Mouse (Mus musculus) layer of hippocampus, postnatal 36 days (tissue): ENCODE data around the gene Ncaph. TPM values are rescaled to one million over a fixed set of nuclear protein-coding genes. Genes with fewer than 3 reads are reported as not detected.
"Not testable (repeated sequence)": the region's sequence is repeated elsewhere in the genome, so short reads cannot be mapped to it uniquely, and the experiment has no call there.

ENCODE experiments used
- DNase-seq, 2 experiments: peaks; one replicate each; pipeline ENCODE4 v3.0.0; 2022
- total RNA-seq, 2 experiments: library from RNA; stranded (reverse); gene quantifications; 2 replicates each; pipeline ENCODE4 v1.2.3; 2021

The Ncaph gene
- total RNA-seq, 2 experiments from 2014 or later = 1.3 to 1.7 TPM

GRCm38 (mm10) chr2:127086235-127086634, 47.5 kb downstream of the Ncaph start:
- DNase-seq = no peak

- DNase-seq = no peak
Measured at GRCm38 (mm10) chr2:127080591-127081218, 53.0 kb downstream of the Ncaph start.

- DNase-seq = no peak
Measured at GRCm38 (mm10) chr2:127079881-127080590, 53.7 kb downstream of the Ncaph start.

GRCm38 (mm10) chr2:127079066-127079465, 54.7 kb downstream of the Ncaph start:
- not testable (repeated sequence) for DNase-seq

- no peak for DNase-seq
Measured at GRCm38 (mm10) chr2:127077611-127078010, 56.1 kb downstream of the Ncaph start.

- DNase-seq = no peak
Measured at GRCm38 (mm10) chr2:127074116-127074515, 59.6 kb downstream of the Ncaph start.

- no peak for DNase-seq
Measured at GRCm38 (mm10) chr2:127070879-127071278, 62.9 kb downstream of the Ncaph start.

- peak; percentile 78 to 84 for DNase-seq
Measured at GRCm38 (mm10) chr2:127070435-127070841, 63.3 kb downstream of the Ncaph start, which contains the start of gene Blvra. TSS of gene Blvra (plus strand) at chr2:127070665.

GRCm38 (mm10) chr2:127069781-127070434, 63.8 kb downstream of the Ncaph start:
- DNase-seq = no peak

- DNase-seq = no peak
Measured at GRCm38 (mm10) chr2:127068806-127069205, 64.9 kb downstream of the Ncaph start.

- DNase-seq = no peak
Measured at GRCm38 (mm10) chr2:127061471-127061870, 72.3 kb downstream of the Ncaph start.

Other genes starting within 250 kb of the Ncaph start
- gene Sppl2a, start 200.7 kb downstream of the Ncaph start, total RNA-seq = 10 to 100 TPM; 30.2 to 35.2 TPM
- gene Ap4e1, start 125.2 kb downstream of the Ncaph start, total RNA-seq = 10 to 100 TPM; 12.4 to 12.9 TPM
- 10 to 100 TPM; 19.9 to 21.5 TPM for gene Blvra, start 63.3 kb downstream of the Ncaph start, total RNA-seq
- gene Itpripl1, start 9.5 kb upstream of the Ncaph start, total RNA-seq = 1 to 10 TPM; 2.4 to 3.8 TPM
- gene 1810024B03Rik, start 74.3 kb upstream of the Ncaph start, total RNA-seq = under 1 TPM; 0.37 to 0.68 TPM
- 10 to 100 TPM; 90.5 to 91.6 TPM for gene Snrnp200, start 74.4 kb upstream of the Ncaph start, total RNA-seq
- gene Ciao1, start 113.9 kb upstream of the Ncaph start, total RNA-seq = 10 to 100 TPM; 75.7 to 80.4 TPM
- gene Tmem127, start 114.0 kb upstream of the Ncaph start, total RNA-seq = 10 to 100 TPM; 74.8 to 80.4 TPM
- gene Stard7, start 136.3 kb upstream of the Ncaph start, total RNA-seq = 100 to 1,000 TPM; 115 to 122 TPM
- gene Dusp2, start 202.2 kb upstream of the Ncaph start, total RNA-seq = 1 to 10 TPM in 1 of 2 experiments, under 1 TPM in 1; 0.53 to 1.1 TPM
- not detected for gene Astl, start 204.7 kb upstream of the Ncaph start, total RNA-seq
- gene Adra2b, start 229.3 kb upstream of the Ncaph start, total RNA-seq = under 1 TPM in 1 of 2 experiments, not detected in 1; 0.07 TPM